ENCODE assay signal across 26 mouse cellular contexts in genomic region chr4:48660144-48660543, GRCm38 (mm10). TPM values are rescaled to one million over a fixed set of nuclear protein-coding genes. Genes with fewer than 3 reads are reported as not detected.
DNase-seq lines count a peak whose midpoint lies in the region; ATAC-seq and TF ChIP-seq lines count a peak whose summit lies in the region.
"Had no signal": no experiment of that assay in that cellular context is flagged by ENCODE, and none has a peak within 500 bp of the region (broad histone marks: within the 10 kb centered on the region; RNA-seq: fewer than 3 reads in every experiment).

No protein-coding gene starts in this region.

- no peaks in the 10 kb centered on the region for H3K27me3 ChIP-seq in forebrain, embryonic 15.5 days
- no peaks in the 10 kb centered on the region for H3K27me3 ChIP-seq in forebrain, embryonic 14.5 days (replicated peaks; ENCODE audit: control insufficient read depth, insufficient read depth, low read length)
- H3K27me3 ChIP-seq in lung, embryonic 16.5 days (ENCODE audit: control insufficient read depth, insufficient read depth, low read depth, low read length) = no peaks in the 10 kb centered on the region
- H3K27me3 ChIP-seq in lung, postnatal 0 days (replicated peaks; ENCODE audit: insufficient read depth, low read length) = no peaks in the 10 kb centered on the region
- H3K27me3 ChIP-seq: CH12.LX; embryonic facial prominence, embryonic 12.5 days; forebrain, embryonic 13.5 days; heart, embryonic 12.5 days; heart, embryonic 15.5 days; hindbrain, embryonic 13.5 days had no signal

- no peak overlapping the region for H3K4me2 ChIP-seq in forebrain, embryonic 15.5 days (replicated peaks)
- H3K4me2 ChIP-seq in forebrain, embryonic 14.5 days (ENCODE audit: low read length) = no peak overlapping the region
- no peak overlapping the region for H3K4me2 ChIP-seq in lung, embryonic 16.5 days (ENCODE audit: low read depth, low read length)
- H3K4me2 ChIP-seq in lung, postnatal 0 days (replicated peaks; ENCODE audit: low read depth, low read length) = no peak overlapping the region
- H3K4me2 ChIP-seq: embryonic facial prominence, embryonic 12.5 days; forebrain, embryonic 13.5 days; heart, embryonic 12.5 days; heart, embryonic 15.5 days; hindbrain, embryonic 13.5 days had no signal

- H3K27ac ChIP-seq in forebrain, embryonic 15.5 days (replicated peaks) = 0 out of 2 replicates have a peak overlapping the region, but pooled peaks have one; percentile 49
- H3K27ac ChIP-seq in forebrain, embryonic 14.5 days (ENCODE audit: low read depth, low read length) = no peak overlapping the region; the same call in 1 of the 2 replicates
- H3K27ac ChIP-seq in lung, embryonic 16.5 days (ENCODE audit: low read length) = 0 out of 2 replicates have a peak overlapping the region, but pooled peaks have one; percentile 8
- H3K27ac ChIP-seq in lung, postnatal 0 days (ENCODE audit: low read length) = no peak overlapping the region
- H3K27ac ChIP-seq: embryonic facial prominence, embryonic 12.5 days; forebrain, embryonic 10.5 days; forebrain, embryonic 13.5 days; heart, embryonic 15.5 days; hindbrain, embryonic 10.5 days; hindbrain, embryonic 13.5 days had no signal

- 86% methylated on average over 4 of the region's 4 CpGs for WGBS in forebrain, embryonic 15.5 days
- 92% methylated on average over 4 of the region's 4 CpGs for WGBS in forebrain, embryonic 14.5 days
- WGBS in lung, embryonic 16.5 days = 83% methylated on average over 4 of the region's 4 CpGs
- 81% methylated on average over 4 of the region's 4 CpGs for WGBS in lung, postnatal 0 days

- no peak for DNase-seq in forebrain, embryonic 14.5 days (ENCODE audit: low spot score)
- no peak for DNase-seq in lung, postnatal 0 days (ENCODE audit: low spot score)
- DNase-seq in layer of hippocampus, postnatal 10 days (ENCODE audit: low spot score in 2 of 2) = no peak
- no peak for DNase-seq in urinary bladder, postnatal 10 days (ENCODE audit: low spot score)
- DNase-seq: adrenal gland, adult 2 months; adrenal gland, postnatal 14 days; B cell, adult 2 months; cerebellum, adult 11 months; cerebellum, adult 2 months; cerebellum, adult 9-11 months; gastrocnemius, postnatal 25 days; heart, postnatal 10 days; heart, postnatal 36 days had no signal

- peaks cover 61% of the 10 kb centered on the region for H3K36me3 ChIP-seq in forebrain, embryonic 15.5 days
- peaks cover 80% of the 10 kb centered on the region for H3K36me3 ChIP-seq in forebrain, embryonic 14.5 days (ENCODE audit: control insufficient read depth, insufficient read depth, low read length)
- H3K36me3 ChIP-seq in lung, embryonic 16.5 days (ENCODE audit: control insufficient read depth, insufficient read depth, low read length) = peaks cover 15% of the 10 kb centered on the region; the same call in 1 of the 2 replicates
- H3K36me3 ChIP-seq in lung, postnatal 0 days (ENCODE audit: insufficient read depth, low read length) = no peaks in the 10 kb centered on the region
- H3K36me3 ChIP-seq: G1E; heart, embryonic 15.5 days had no signal

- TF ChIP-seq CTCF in lung, postnatal 0 days (IDR thresholded peaks at IDR 0.05) = no peak

- no peaks in the 10 kb centered on the region for H3K9me3 ChIP-seq in forebrain, embryonic 15.5 days
- H3K9me3 ChIP-seq in forebrain, embryonic 14.5 days (replicated peaks; ENCODE audit: control insufficient read depth, low read length) = no peaks in the 10 kb centered on the region
- H3K9me3 ChIP-seq in lung, embryonic 16.5 days (ENCODE audit: control insufficient read depth, low read length) = no peaks in the 10 kb centered on the region
- H3K9me3 ChIP-seq in lung, postnatal 0 days (ENCODE audit: low read length) = no peaks in the 10 kb centered on the region
- H3K9me3 ChIP-seq: embryonic facial prominence, embryonic 12.5 days; forebrain, embryonic 10.5 days; forebrain, embryonic 13.5 days; heart, embryonic 12.5 days; heart, embryonic 15.5 days; hindbrain, embryonic 10.5 days; hindbrain, embryonic 13.5 days had no signal

- H3K4me3 ChIP-seq in forebrain, embryonic 15.5 days = no peak overlapping the region
- H3K4me3 ChIP-seq in forebrain, embryonic 14.5 days (ENCODE audit: low read depth, low read length) = no peak overlapping the region
- H3K4me3 ChIP-seq in lung, embryonic 16.5 days (ENCODE audit: low read length) = no peak overlapping the region
- no peak overlapping the region for H3K4me3 ChIP-seq in lung, postnatal 0 days (ENCODE audit: low read depth, low read length)
- H3K4me3 ChIP-seq: embryonic facial prominence, embryonic 12.5 days; forebrain, embryonic 10.5 days; forebrain, embryonic 13.5 days; heart, embryonic 12.5 days; heart, embryonic 15.5 days; hindbrain, embryonic 10.5 days; hindbrain, embryonic 13.5 days had no signal

- ATAC-seq in forebrain, embryonic 15.5 days (replicated peaks) = no peak
- no peak for ATAC-seq in forebrain, embryonic 14.5 days
- no peak for ATAC-seq in lung, embryonic 16.5 days (ENCODE audit: low read depth)
- no peak for ATAC-seq in lung, postnatal 0 days
- peak; percentile 53; the same call in 1 of the 2 replicates for ATAC-seq in granulocyte monocyte progenitor cell, adult 5-6 weeks (replicated peaks; ENCODE audit: poor library complexity, severe bottlenecking)
- ATAC-seq: forebrain, embryonic 13.5 days; intestine, postnatal 0 days had no signal

- no peak for TF ChIP-seq EP300 in lung, postnatal 0 days (IDR thresholded peaks at IDR 0.05)

- H3K9ac ChIP-seq in forebrain, embryonic 15.5 days (replicated peaks) = no peak overlapping the region
- H3K9ac ChIP-seq in forebrain, embryonic 14.5 days (ENCODE audit: low read length) = no peak overlapping the region
- no peak overlapping the region for H3K9ac ChIP-seq in lung, embryonic 16.5 days (ENCODE audit: low read length)
- H3K9ac ChIP-seq in lung, postnatal 0 days (replicated peaks; ENCODE audit: low read depth) = no peak overlapping the region
- H3K9ac ChIP-seq: embryonic facial prominence, embryonic 12.5 days; forebrain, embryonic 13.5 days; heart, embryonic 12.5 days; heart, embryonic 15.5 days; hindbrain, embryonic 13.5 days had no signal

- H3K4me1 ChIP-seq in forebrain, embryonic 15.5 days = peaks cover 6% of the 10 kb centered on the region
- no peaks in the 10 kb centered on the region for H3K4me1 ChIP-seq in forebrain, embryonic 14.5 days (ENCODE audit: control insufficient read depth, insufficient read depth, low read length)
- H3K4me1 ChIP-seq in lung, embryonic 16.5 days (replicated peaks; ENCODE audit: control insufficient read depth, insufficient read depth, low read length) = no peaks in the 10 kb centered on the region
- no peaks in the 10 kb centered on the region; the same call in 1 of the 2 replicates for H3K4me1 ChIP-seq in lung, postnatal 0 days (ENCODE audit: insufficient read depth, low read depth, low read length)
- H3K4me1 ChIP-seq: embryonic facial prominence, embryonic 12.5 days; forebrain, embryonic 10.5 days; forebrain, embryonic 13.5 days; heart, embryonic 12.5 days; heart, embryonic 15.5 days; hindbrain, embryonic 10.5 days; hindbrain, embryonic 13.5 days had no signal

RNA-seq across cellular contexts. Expression of gene Cavin4, which starts 3.2 kb away (rescaled TPM):
- polyA plus RNA-seq in forebrain, embryonic 15.5 days (2015; fragmentation: Nextera tagmentation; extraction: Ambion mirVana) = 1.6 TPM in 2 replicates
- 1.1 and 1.5 TPM in 2 replicates for polyA plus RNA-seq in forebrain, embryonic 14.5 days (2014; fragmentation: Nextera tagmentation; extraction: Ambion mirVana)
- 1.6 and 3.1 TPM in 2 replicates for polyA plus RNA-seq in lung, embryonic 16.5 days (2015; fragmentation: Nextera tagmentation; extraction: Ambion mirVana)
- 0.55 and 0.93 TPM in 2 replicates for polyA plus RNA-seq in lung, postnatal 0 days (2015; fragmentation: Nextera tagmentation; extraction: Ambion mirVana)
- total RNA-seq in granulocyte monocyte progenitor cell, adult 5-6 weeks (2014; fragmentation: Nextera tagmentation) = not detected in 2 replicates
- not detected in 2 replicates for total RNA-seq in granulocyte monocyte progenitor cell, adult 5-6 weeks (2017)
- total RNA-seq in layer of hippocampus, postnatal 10 days (2021) = 1 to 10 TPM; 3.3 TPM
- polyA plus RNA-seq: adrenal gland, adult 2 months; G1E had no signal

Comparison
In these comparisons a context has a peak if more than half of its experiments do, and no peak if none do; other contexts are left out.
1. H3K27ac ChIP-seq: peak in forebrain, embryonic 15.5 days (single experiment) and lung, embryonic 16.5 days (single experiment); none in forebrain, embryonic 14.5 days (single experiment) and lung, postnatal 0 days (single experiment).